Mouse (Mus musculus) kidney, embryonic 14.5 days (tissue): Measurements from ENCODE around the gene Epb41l4b. TPM values are rescaled to one million over a fixed set of nuclear protein-coding genes. Genes with fewer than 3 reads are reported as not detected.
A peak's percentile ranks its signal among the peaks of the same experiment; 100 is the strongest.

ENCODE experiments used
- ATAC-seq: fragments of 200-750 bp; cut with Nextera tagmentation; 2 replicates; pipeline ENCODE4 v1.8.0; 2017; ENCODE audit warnings: moderate number of reproducible peaks, mild to moderate bottlenecking, moderate TSS enrichment, moderate library complexity; ENCODE audit not compliant: low FRiP score, low TSS enrichment
- H3K27ac ChIP-seq: fragments of 300-500 bp; sonication (generic); 2 replicates; pipeline ENCODE4 v1.5.1; 2014; ENCODE audit warnings: low read depth, mild to moderate bottlenecking, low read length, moderate library complexity, mixed read lengths
- H3K27me3 ChIP-seq: fragments of 300-500 bp; sonication (generic); 2 replicates; pipeline ENCODE4 v1.6.1; 2014; ENCODE audit warnings: mild to moderate bottlenecking, low read length; ENCODE audit not compliant: control insufficient read depth, insufficient read depth
- H3K36me3 ChIP-seq: fragments of 300-500 bp; sonication (generic); 2 replicates; pipeline ENCODE4 v1.6.1; 2014; ENCODE audit warnings: low read length, mixed read lengths; ENCODE audit not compliant: control insufficient read depth, insufficient read depth
- H3K4me1 ChIP-seq: fragments of 300-500 bp; sonication (generic); 2 replicates; pipeline ENCODE4 v1.6.1; 2014; ENCODE audit warnings: low read length, mixed read lengths; ENCODE audit not compliant: control insufficient read depth, insufficient read depth
- H3K4me2 ChIP-seq: fragments of 300-500 bp; sonication (generic); replicated peaks from 2 replicates; pipeline ENCODE4 v1.6.1; 2014; ENCODE audit warnings: low read depth, mild to moderate bottlenecking, low read length
- H3K4me3 ChIP-seq: fragments of 300-500 bp; sonication (generic); 2 replicates; pipeline ENCODE4 v1.5.1; 2014; ENCODE audit warnings: mild to moderate bottlenecking, low read length
- H3K9ac ChIP-seq: fragments of 300-500 bp; sonication (generic); 2 replicates; pipeline ENCODE4 v1.6.1; 2014; ENCODE audit warnings: low read depth, mild to moderate bottlenecking, low read length, moderate library complexity
- H3K9me3 ChIP-seq: fragments of 300-500 bp; sonication (generic); 2 replicates; pipeline ENCODE4 v1.6.1; 2016; ENCODE audit warnings: low read length; ENCODE audit not compliant: control insufficient read depth
- WGBS: fragments of 180-500 bp; shearing (Covaris S2); extraction: QIAGEN DNeasy Blood & Tissue Kit; methylation state at CpG from one replicate; pipeline ENCODE4 v1.1.7; 2014; 5-methylcytosine and 5-hydroxymethylcytosine counted together
- polyA plus RNA-seq: library from polyadenylated mRNA; unstranded; fragments of >200 nt; fragmentation: Nextera tagmentation; extraction: Ambion mirVana; gene quantifications from 2 replicates; pipeline ENCODE4 v1.2.1, GENCODE M21; 2014

Epb41l4b gene
- polyA plus RNA-seq, 1 experiment from 2014 or later: 2.9 TPM

DNA sequence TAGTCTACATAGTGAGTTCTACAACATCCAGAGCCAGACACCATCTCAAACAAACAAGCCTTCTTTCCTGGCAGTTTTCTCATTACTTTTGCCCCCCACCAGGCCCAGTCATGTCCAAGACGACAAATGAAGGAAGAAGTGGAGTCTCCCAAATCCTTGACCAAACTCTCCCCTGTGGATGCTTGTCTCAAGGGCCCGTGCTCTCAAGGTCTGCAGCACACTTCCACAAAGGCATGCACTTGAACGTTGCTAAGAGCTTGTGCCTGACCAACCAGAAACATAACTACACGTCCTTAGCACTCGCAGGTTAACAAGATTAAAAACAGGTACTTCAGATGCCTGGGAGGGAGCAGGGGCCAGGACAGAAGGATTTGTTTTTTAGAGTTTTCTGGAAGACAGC, 75.4 kb downstream of the Epb41l4b start:
- no peak for ATAC-seq
- Histone ChIP-seq H3K27ac (no peak overlapping the region), H3K27me3 (no peaks in the 10 kb centered on the region), H3K9ac (no peak overlapping the region), H3K4me1 (no peaks in the 10 kb centered on the region), H3K36me3 (no peaks in the 10 kb centered on the region), H3K4me3 (no peak overlapping the region), H3K4me2 (no peak overlapping the region), H3K9me3 (no peaks in the 10 kb centered on the region)
- 76% methylated on average over 5 of the region's 5 CpGs for WGBS

DNA sequence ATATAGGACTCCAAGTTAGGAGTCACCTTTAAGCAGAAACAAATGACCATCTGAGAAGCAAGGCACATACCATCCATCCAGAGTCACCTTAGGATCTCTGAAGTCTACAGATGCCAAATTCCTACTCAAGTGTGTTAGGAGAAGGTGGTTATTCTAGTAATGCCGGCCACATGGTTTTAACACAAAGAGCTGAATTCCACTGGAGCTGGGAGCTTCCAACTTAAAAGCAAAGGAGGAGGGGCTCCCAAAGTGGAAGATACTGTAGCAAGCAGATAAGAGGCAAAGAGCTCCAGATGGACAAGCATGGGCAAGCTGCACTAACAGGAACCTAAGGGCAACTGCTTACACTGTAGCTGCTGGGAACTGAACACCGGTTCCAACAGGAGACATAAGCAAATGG, 76.3 kb downstream of the Epb41l4b start:
- H3K9ac ChIP-seq: no peak overlapping the region
- H3K4me1 ChIP-seq: no peaks in the 10 kb centered on the region
- ATAC-seq: no peak
- no peak overlapping the region for H3K4me2 ChIP-seq
- H3K27ac ChIP-seq: no peak overlapping the region
- H3K4me3 ChIP-seq: no peak overlapping the region
- no peaks in the 10 kb centered on the region for H3K9me3 ChIP-seq
- H3K27me3 ChIP-seq: no peaks in the 10 kb centered on the region
- WGBS: 83% methylated on average over 2 of the region's 2 CpGs
- H3K36me3 ChIP-seq: no peaks in the 10 kb centered on the region

DNA sequence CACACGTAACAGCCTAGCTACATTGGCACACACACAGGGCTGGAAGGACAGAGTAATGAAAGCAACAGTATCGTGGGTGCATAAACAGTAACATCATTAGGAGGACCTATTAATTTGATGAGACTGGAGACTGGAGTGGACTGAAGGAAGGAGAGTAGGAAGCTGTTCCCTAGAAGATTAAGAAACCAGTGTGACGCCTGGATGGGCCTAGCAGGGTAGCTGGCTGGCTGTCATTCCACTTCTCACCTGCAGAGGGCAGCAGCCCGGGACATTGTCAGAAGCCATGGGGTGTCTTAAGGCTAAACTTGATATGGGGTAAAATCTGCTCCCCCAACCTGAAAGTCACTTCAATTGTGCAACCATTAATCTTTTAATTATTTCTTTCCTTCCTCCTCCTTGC, 78.0 kb downstream of the Epb41l4b start:
- Histone ChIP-seq H3K4me1 (no peaks in the 10 kb centered on the region), H3K9me3 (no peaks in the 10 kb centered on the region), H3K27me3 (no peaks in the 10 kb centered on the region), H3K27ac (no peak overlapping the region), H3K4me3 (no peak overlapping the region), H3K9ac (no peak overlapping the region), H3K36me3 (no peaks in the 10 kb centered on the region), H3K4me2 (no peak overlapping the region)
- peak; percentile 66; the same call in 1 of the 2 replicates for ATAC-seq
- 27% methylated on average over 4 of the region's 4 CpGs for WGBS

GRCm38 (mm10) chr4:57064830-57065229, 78.4 kb downstream of the Epb41l4b start:
- no peak overlapping the region for H3K4me2 ChIP-seq
- 13% methylated on average over 2 of the region's 2 CpGs for WGBS
- H3K4me1 ChIP-seq: no peaks in the 10 kb centered on the region
- H3K4me3 ChIP-seq: no peak overlapping the region
- 0 out of 2 replicates have a peak, but pooled peaks have one; percentile 43 for ATAC-seq
- no peaks in the 10 kb centered on the region for H3K36me3 ChIP-seq
- H3K27ac ChIP-seq: no peak overlapping the region
- no peaks in the 10 kb centered on the region for H3K27me3 ChIP-seq
- no peaks in the 10 kb centered on the region for H3K9me3 ChIP-seq
- H3K9ac ChIP-seq: no peak overlapping the region

DNA sequence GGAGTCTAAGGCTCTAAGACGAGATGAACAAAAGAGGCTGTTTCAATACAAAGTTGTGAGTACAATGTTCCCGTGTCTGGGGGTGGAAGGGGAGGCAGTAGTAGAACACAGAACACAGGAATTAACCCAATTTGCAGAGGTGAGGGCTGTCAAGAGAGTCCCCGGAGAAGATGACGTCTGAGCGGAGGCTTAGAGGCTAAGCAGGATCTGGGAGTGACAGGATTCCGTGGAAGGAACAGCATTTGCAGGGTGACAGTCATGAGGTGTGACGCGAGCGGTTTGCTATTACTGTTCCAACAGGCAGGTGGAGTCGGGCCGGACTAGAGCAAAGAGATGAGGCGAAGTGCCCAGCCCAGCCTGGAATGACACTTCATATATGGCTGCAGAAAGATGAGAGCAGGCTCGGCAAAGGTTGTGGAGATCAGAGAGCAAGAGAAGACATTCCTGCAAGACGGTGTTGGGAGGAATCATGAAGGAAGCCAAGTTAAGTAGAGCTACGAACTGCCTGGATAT, 82.9 kb downstream of the Epb41l4b start:
- H3K4me2 ChIP-seq: no peak overlapping the region
- no peaks in the 10 kb centered on the region for H3K4me1 ChIP-seq
- no peaks in the 10 kb centered on the region for H3K36me3 ChIP-seq
- H3K4me3 ChIP-seq: no peak overlapping the region
- ATAC-seq: no peak
- H3K9ac ChIP-seq: no peak overlapping the region
- 84% methylated on average over 15 of the region's 15 CpGs for WGBS
- no peaks in the 10 kb centered on the region for H3K9me3 ChIP-seq
- H3K27me3 ChIP-seq: no peaks in the 10 kb centered on the region
- H3K27ac ChIP-seq: no peak overlapping the region

DNA sequence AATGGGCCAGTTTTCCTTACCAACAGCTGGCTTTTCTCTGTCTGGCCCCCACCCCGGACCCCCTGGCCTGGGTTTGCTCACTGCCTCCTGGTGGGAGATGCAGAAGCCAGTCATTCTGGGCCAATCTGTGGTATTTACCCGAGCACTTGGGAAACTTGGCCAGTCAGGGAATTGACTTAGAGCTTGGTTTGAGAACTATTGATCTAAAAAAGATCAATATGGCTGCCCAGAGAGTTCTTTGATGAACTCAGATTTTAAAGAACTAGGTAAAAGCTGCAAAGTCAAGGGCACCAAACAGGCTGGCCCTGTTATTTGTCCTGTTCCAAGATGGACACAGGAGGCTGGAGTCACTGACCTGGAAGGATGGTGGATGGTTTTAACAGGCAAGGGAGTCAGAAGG, 84.6 kb downstream of the Epb41l4b start:
- H3K27ac ChIP-seq: no peak overlapping the region
- WGBS: 78% methylated on average over 2 of the region's 2 CpGs
- H3K9me3 ChIP-seq: no peaks in the 10 kb centered on the region
- ATAC-seq: no peak
- no peaks in the 10 kb centered on the region for H3K4me1 ChIP-seq
- no peak overlapping the region for H3K4me2 ChIP-seq
- no peaks in the 10 kb centered on the region for H3K27me3 ChIP-seq
- H3K9ac ChIP-seq: no peak overlapping the region
- H3K36me3 ChIP-seq: no peaks in the 10 kb centered on the region
- H3K4me3 ChIP-seq: no peak overlapping the region

DNA sequence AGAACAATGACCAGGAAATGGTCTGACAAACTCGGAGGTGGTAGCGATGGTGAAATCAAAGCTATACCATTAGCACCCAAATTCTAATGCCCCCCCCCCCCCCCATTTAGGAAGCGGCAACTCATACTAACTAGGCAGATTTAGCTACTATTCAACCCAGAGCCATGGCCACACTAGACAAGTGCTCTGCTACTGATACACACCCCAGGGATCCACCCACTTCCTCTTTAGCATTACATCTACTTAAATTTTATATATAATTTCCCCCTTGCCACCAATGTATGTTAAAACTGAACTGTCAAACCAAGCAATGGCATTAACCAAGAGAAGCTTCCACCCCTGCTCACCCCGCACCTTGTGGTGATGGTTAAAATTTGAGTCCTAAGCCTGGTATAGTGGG, 85.6 kb downstream of the Epb41l4b start:
- H3K27me3 ChIP-seq: no peaks in the 10 kb centered on the region
- 95% methylated on average over 4 of the region's 4 CpGs for WGBS

GRCm38 (mm10) chr4:57055635-57056034, 87.6 kb downstream of the Epb41l4b start:
- H3K9me3 ChIP-seq: no peaks in the 10 kb centered on the region
- H3K27ac ChIP-seq: no peak overlapping the region
- H3K4me2 ChIP-seq: no peak overlapping the region
- 86% methylated on average over 7 of the region's 7 CpGs for WGBS
- H3K4me3 ChIP-seq: no peak overlapping the region
- no peak overlapping the region for H3K9ac ChIP-seq
- no peaks in the 10 kb centered on the region for H3K4me1 ChIP-seq
- no peak for ATAC-seq
- H3K36me3 ChIP-seq: no peaks in the 10 kb centered on the region
- H3K27me3 ChIP-seq: no peaks in the 10 kb centered on the region

More for the DNA sequence above, 85.6 kb downstream of the Epb41l4b start:
- H3K36me3 ChIP-seq: no peaks in the 10 kb centered on the region
- H3K4me3 ChIP-seq: no peak overlapping the region
- H3K4me1 ChIP-seq: no peaks in the 10 kb centered on the region
- H3K4me2 ChIP-seq: no peak overlapping the region
- no peaks in the 10 kb centered on the region for H3K9me3 ChIP-seq
- no peak overlapping the region for H3K9ac ChIP-seq
- no peak for ATAC-seq
- no peak overlapping the region for H3K27ac ChIP-seq

GRCm38 (mm10) chr4:57049281-57049921, 93.8 kb downstream of the Epb41l4b start:
- Histone ChIP-seq H3K4me1 (no peaks in the 10 kb centered on the region), H3K9ac (no peak overlapping the region), H3K4me2 (no peak overlapping the region), H3K4me3 (no peak overlapping the region), H3K9me3 (no peaks in the 10 kb centered on the region), H3K36me3 (no peaks in the 10 kb centered on the region), H3K27ac (no peak overlapping the region), H3K27me3 (no peaks in the 10 kb centered on the region; the same call in 1 of the 2 replicates)
- ATAC-seq: no peak
- 74% methylated on average over 5 of the region's 5 CpGs for WGBS
